Comparison of ENCODE assay signal across 22 mouse cellular contexts in the genomic region with DNA sequence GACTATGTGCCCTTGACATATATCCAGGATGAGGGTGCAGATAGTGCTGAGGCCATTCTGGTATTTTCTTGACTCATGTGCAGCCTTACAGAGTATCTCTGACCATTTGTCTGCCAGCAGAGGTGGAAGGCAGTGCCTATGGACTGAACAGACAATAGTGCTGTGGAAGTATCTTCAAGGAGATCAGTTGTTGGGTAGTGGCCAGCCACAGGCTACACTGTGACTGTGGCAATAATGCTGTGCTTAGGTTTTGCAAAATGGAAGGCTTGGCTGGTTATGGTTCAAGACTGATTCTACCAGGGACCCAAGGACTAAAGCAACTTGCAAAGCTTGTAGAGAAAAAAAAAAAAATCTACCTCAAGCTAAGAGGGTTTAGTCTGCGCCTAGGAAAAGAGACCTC.
DNase-seq lines count a peak whose midpoint lies in the region; ATAC-seq and TF ChIP-seq lines count a peak whose summit lies in the region.
"Had no signal": no experiment of that assay in that cellular context is flagged by ENCODE, and none has a peak within 500 bp of the region (broad histone marks: within the 10 kb centered on the region; RNA-seq: fewer than 3 reads in every experiment).

No protein-coding gene starts in this region.

- no peak for ATAC-seq in hindbrain, embryonic 11.5 days (ENCODE audit: low FRiP score)
- ATAC-seq in forebrain, postnatal 0 days = no peak
- ATAC-seq in midbrain, embryonic 11.5 days (ENCODE audit: low FRiP score) = no peak
- ATAC-seq in neural tube, embryonic 13.5 days (ENCODE audit: low read depth) = no peak
- ATAC-seq: activated CD4-positive, CD25-positive, alpha-beta regulatory T cell, adult 4 months; Patski had no signal

- no peak overlapping the region for H3K4me3 ChIP-seq in hindbrain, embryonic 11.5 days (ENCODE audit: low read depth, low read length)
- H3K4me3 ChIP-seq in hindbrain, embryonic 10.5 days = no peak overlapping the region
- H3K4me3 ChIP-seq in forebrain, postnatal 0 days (ENCODE audit: low read depth, low read length) = no peak overlapping the region; the same call in 1 of the 2 replicates
- no peak overlapping the region for H3K4me3 ChIP-seq in midbrain, embryonic 11.5 days (ENCODE audit: low read depth, low read length)
- peak overlapping the region; percentile 76 for H3K4me3 ChIP-seq in neural tube, embryonic 13.5 days
- H3K4me3 ChIP-seq: embryonic facial prominence, embryonic 13.5 days; gastrocnemius, adult 2 months had no signal

- 88% methylated on average over 1 of the region's 1 CpGs for WGBS in hindbrain, embryonic 11.5 days
- 68% methylated on average over 1 of the region's 1 CpGs for WGBS in hindbrain, embryonic 10.5 days
- whole genome bisulfite sequencing in forebrain, postnatal 0 days = 61% methylated on average over 1 of the region's 1 CpGs
- WGBS in midbrain, embryonic 11.5 days = 67% methylated on average over 1 of the region's 1 CpGs
- 83% methylated on average over 1 of the region's 1 CpGs for WGBS in neural tube, embryonic 13.5 days

- H3K4me1 ChIP-seq in hindbrain, embryonic 11.5 days (replicated peaks; ENCODE audit: control insufficient read depth, insufficient read depth, low read length) = peaks cover 9% of the 10 kb centered on the region
- peaks cover 42% of the 10 kb centered on the region for H3K4me1 ChIP-seq in hindbrain, embryonic 10.5 days (replicated peaks)
- peaks cover 24% of the 10 kb centered on the region for H3K4me1 ChIP-seq in forebrain, postnatal 0 days (ENCODE audit: insufficient read depth)
- peaks cover 15% of the 10 kb centered on the region for H3K4me1 ChIP-seq in midbrain, embryonic 11.5 days (ENCODE audit: control insufficient read depth, insufficient read depth, low read length)
- peaks cover 73% of the 10 kb centered on the region for H3K4me1 ChIP-seq in neural tube, embryonic 13.5 days (replicated peaks)

- no peak overlapping the region for H3K27ac ChIP-seq in hindbrain, embryonic 11.5 days (ENCODE audit: low read depth, low read length)
- H3K27ac ChIP-seq in hindbrain, embryonic 10.5 days = no peak overlapping the region
- H3K27ac ChIP-seq in forebrain, postnatal 0 days (ENCODE audit: low read depth, low read length) = peak overlapping the region; percentile 93
- no peak overlapping the region for H3K27ac ChIP-seq in midbrain, embryonic 11.5 days (ENCODE audit: low read depth, low read length)
- peak overlapping the region; percentile 89 for H3K27ac ChIP-seq in neural tube, embryonic 13.5 days (replicated peaks)
- H3K27ac ChIP-seq: embryonic facial prominence, embryonic 13.5 days; gastrocnemius, adult 2 months; stomach, embryonic 15.5 days had no signal

- no peaks in the 10 kb centered on the region for H3K36me3 ChIP-seq in hindbrain, embryonic 11.5 days (ENCODE audit: control insufficient read depth, insufficient read depth, low read length)
- H3K36me3 ChIP-seq in hindbrain, embryonic 10.5 days = no peaks in the 10 kb centered on the region
- H3K36me3 ChIP-seq in forebrain, postnatal 0 days (ENCODE audit: insufficient read depth) = no peaks in the 10 kb centered on the region
- H3K36me3 ChIP-seq in midbrain, embryonic 11.5 days (ENCODE audit: control insufficient read depth, insufficient read depth, low read length) = no peaks in the 10 kb centered on the region
- H3K36me3 ChIP-seq in neural tube, embryonic 13.5 days = no peaks in the 10 kb centered on the region
- H3K36me3 ChIP-seq: embryonic facial prominence, embryonic 13.5 days; stomach, embryonic 15.5 days had no signal

- TF ChIP-seq CTCF in forebrain, postnatal 0 days (IDR thresholded peaks at IDR 0.05; ENCODE audit: low read depth) = no peak

- no peak for DNase-seq in hindbrain, embryonic 11.5 days (ENCODE audit: low spot score)
- DNase-seq in hindbrain, embryonic 10.5 days (ENCODE audit: low spot score) = no peak
- DNase-seq in forebrain, postnatal 0 days = no peak
- DNase-seq in midbrain, embryonic 11.5 days (ENCODE audit: low spot score, missing footprints) = peak; percentile 71
- DNase-seq in spleen, postnatal 14 days (ENCODE audit: low spot score in 2 of 2) = no peak
- no peak for DNase-seq in spleen, adult 12 weeks (ENCODE audit: low spot score)
- DNase-seq in heart, adult 9 months (ENCODE audit: low spot score in 2 of 2) = no peak
- DNase-seq: B cell, adult 2 months; cerebellum, adult 8-10 months; gastrocnemius, adult 2 months; kidney, adult 11 months; kidney, postnatal 10 days; liver; lung, adult 18-20 months; lung, postnatal 36 days; spleen, adult 18-20 months; thymus, adult 2 months had no signal

- no peaks in the 10 kb centered on the region for H3K9me3 ChIP-seq in hindbrain, embryonic 11.5 days (ENCODE audit: control insufficient read depth, low read length)
- no peaks in the 10 kb centered on the region for H3K9me3 ChIP-seq in hindbrain, embryonic 10.5 days
- H3K9me3 ChIP-seq in forebrain, postnatal 0 days (ENCODE audit: low read length) = no peaks in the 10 kb centered on the region
- H3K9me3 ChIP-seq in midbrain, embryonic 11.5 days (ENCODE audit: control insufficient read depth, low read length) = no peaks in the 10 kb centered on the region
- no peaks in the 10 kb centered on the region for H3K9me3 ChIP-seq in neural tube, embryonic 13.5 days
- H3K9me3 ChIP-seq: embryonic facial prominence, embryonic 13.5 days; stomach, embryonic 15.5 days had no signal

- H3K4me2 ChIP-seq in hindbrain, embryonic 11.5 days (replicated peaks; ENCODE audit: low read depth, low read length) = 0 out of 2 replicates have a peak overlapping the region, but pooled peaks have one; percentile 1
- peak overlapping the region; percentile 80 for H3K4me2 ChIP-seq in forebrain, postnatal 0 days (ENCODE audit: low read depth)
- peak overlapping the region; percentile 90; the same call in 1 of the 2 replicates for H3K4me2 ChIP-seq in midbrain, embryonic 11.5 days
- H3K4me2 ChIP-seq in neural tube, embryonic 13.5 days = peak overlapping the region; percentile 68
- H3K4me2 ChIP-seq: embryonic facial prominence, embryonic 13.5 days; stomach, embryonic 15.5 days had no signal

- no peak overlapping the region for H3K9ac ChIP-seq in hindbrain, embryonic 11.5 days (ENCODE audit: low read depth, low read length)
- H3K9ac ChIP-seq in forebrain, postnatal 0 days = 0 out of 2 replicates have a peak overlapping the region, but pooled peaks have one; percentile 92
- no peak overlapping the region for H3K9ac ChIP-seq in midbrain, embryonic 11.5 days (ENCODE audit: low read length)
- H3K9ac ChIP-seq in neural tube, embryonic 13.5 days = peak overlapping the region; percentile 91
- H3K9ac ChIP-seq: embryonic facial prominence, embryonic 13.5 days; stomach, embryonic 15.5 days had no signal

- peaks cover 8% of the 10 kb centered on the region for H3K27me3 ChIP-seq in hindbrain, embryonic 11.5 days (ENCODE audit: control insufficient read depth, insufficient read depth, low read length)
- H3K27me3 ChIP-seq in hindbrain, embryonic 10.5 days (ENCODE audit: insufficient read depth, poor library complexity, severe bottlenecking) = peaks cover 58% of the 10 kb centered on the region
- no peaks in the 10 kb centered on the region for H3K27me3 ChIP-seq in forebrain, postnatal 0 days (ENCODE audit: insufficient read depth, low read length)
- peaks cover 23% of the 10 kb centered on the region for H3K27me3 ChIP-seq in midbrain, embryonic 11.5 days (ENCODE audit: control insufficient read depth, insufficient read depth, low read length)
- H3K27me3 ChIP-seq in neural tube, embryonic 13.5 days = peaks cover 8% of the 10 kb centered on the region

Comparison
In these comparisons a context has a peak if more than half of its experiments do, and no peak if none do; other contexts are left out.
1. H3K27ac ChIP-seq: peak in forebrain, postnatal 0 days (single experiment) and neural tube, embryonic 13.5 days (single experiment); none in hindbrain, embryonic 11.5 days (single experiment), hindbrain, embryonic 10.5 days (single experiment) and midbrain, embryonic 11.5 days (single experiment).
2. H3K4me2 ChIP-seq: peak in every context shown above with its lines; median percentile 90 in midbrain, embryonic 11.5 days; 80 in forebrain, postnatal 0 days; 68 in neural tube, embryonic 13.5 days; 1 in hindbrain, embryonic 11.5 days.
3. H3K9ac ChIP-seq: peak in forebrain, postnatal 0 days (single experiment) and neural tube, embryonic 13.5 days (single experiment); none in hindbrain, embryonic 11.5 days (single experiment) and midbrain, embryonic 11.5 days (single experiment).